Mouse (Mus musculus): ENCODE measurements around the gene Anks3. TPM values are rescaled to one million over a fixed set of nuclear protein-coding genes. Genes with fewer than 3 reads are reported as not detected.

Anks3 gene
- total and polyA plus RNA-seq, 3 experiments: 27.1 to 33.9 TPM; not detected in 1

- Histone ChIP-seq H3K9ac (ENCODE audit: control insufficient read depth, low read depth, low read length, poor library complexity, severe bottlenecking) (no peak overlapping the region), H3K4me1 (ENCODE audit: control insufficient read depth in 1 of 2, insufficient read depth in 2 of 2, low read length in 2 of 2) (peaks cover 0 to 3% of the 10 kb centered on the region in 2 experiments; a peak in 1 of 4 replicates), H3K36me3 (ENCODE audit: control insufficient read depth in 1 of 2, insufficient read depth in 2 of 2, low read length in 2 of 2) (peaks cover 0 to 5% of the 10 kb centered on the region in 2 experiments; a peak in 2 of 4 replicates), H3K9me3 (replicated peaks; ENCODE audit: insufficient read depth, low read length) (no peaks in the 10 kb centered on the region), H3K27me3 (ENCODE audit: control insufficient read depth in 1 of 2, insufficient read depth in 2 of 2, low read length in 2 of 2) (peaks cover 3 to 4% of the 10 kb centered on the region in 2 experiments; a peak in 2 of 4 replicates), H3K4me3 (ENCODE audit: control insufficient read depth in 1 of 2, insufficient read depth in 1 of 2, low read depth in 2 of 2, low read length in 2 of 2) (no peak overlapping the region), H3K27ac (ENCODE audit: control insufficient read depth, low read depth, low read length) (no peak overlapping the region), H3K79me2 (ENCODE audit: control insufficient read depth, insufficient read depth, low read length, poor library complexity) (no peaks in the 10 kb centered on the region)
- DNase-seq (ENCODE audit: low read depth, low spot score): no peak
- TF ChIP-seq MYB (IDR thresholded peaks at IDR 0.05; ENCODE audit: low read depth, low read length) (no peak), ELF1 (IDR thresholded peaks at IDR 0.05; ENCODE audit: low read depth, low read length) (no peak), SIN3A (IDR thresholded peaks at IDR 0.05; ENCODE audit: low read length) (no peak), USF1 (IDR thresholded peaks at IDR 0.05; ENCODE audit: low read depth, low read length) (no peak), CTCF (IDR thresholded peaks at IDR 0.05 in 2 of 3, conservative IDR thresholded peaks at IDR 0.05 in 1 of 3; ENCODE audit: control insufficient read depth in 1 of 3, insufficient read depth in 1 of 3, low read depth in 2 of 3, low read length in 3 of 3, poor library complexity in 1 of 3, severe bottlenecking in 1 of 3) (no peak)
Measured at GRCm38 (mm10) chr16:4998984-4999383, 35.0 kb upstream of the Anks3 start.

GRCm38 (mm10) chr16:4997553-4997952 is 33.5 kb upstream of the Anks3 start, which contains the start of gene Sept12:
Gene Sept12, minus strand, starts transcription at chr16:4997852.
- Histone ChIP-seq H3K4me3 (ENCODE audit: control insufficient read depth in 1 of 2, insufficient read depth in 1 of 2, low read depth in 2 of 2, low read length in 2 of 2) (no peak within 1 kb of the TSS), H3K27me3 (ENCODE audit: control insufficient read depth in 1 of 2, insufficient read depth in 2 of 2, low read length in 2 of 2) (peaks cover 3 to 4% of the 10 kb centered on the region in 2 experiments; a peak in 2 of 4 replicates), H3K9me3 (replicated peaks; ENCODE audit: insufficient read depth, low read length) (no peaks in the 10 kb centered on the region), H3K4me1 (ENCODE audit: control insufficient read depth in 1 of 2, insufficient read depth in 2 of 2, low read length in 2 of 2) (peaks cover 0 to 7% of the 10 kb centered on the region in 2 experiments; a peak in 1 of 4 replicates), H3K36me3 (ENCODE audit: control insufficient read depth in 1 of 2, insufficient read depth in 2 of 2, low read length in 2 of 2) (peaks cover 0 to 2% of the 10 kb centered on the region in 2 experiments; a peak in 1 of 4 replicates), H3K79me2 (ENCODE audit: control insufficient read depth, insufficient read depth, low read length, poor library complexity) (no peaks in the 10 kb centered on the region), H3K27ac (ENCODE audit: control insufficient read depth, low read depth, low read length) (no peak within 1 kb of the TSS), H3K9ac (ENCODE audit: control insufficient read depth, low read depth, low read length, poor library complexity, severe bottlenecking) (no peak within 1 kb of the TSS)
- no peak for DNase-seq (ENCODE audit: low read depth, low spot score)
- no peak for TF ChIP-seq NELFE (IDR thresholded peaks at IDR 0.05; ENCODE audit: low read depth, low read length)
- no peak for TF ChIP-seq GATA1 (IDR thresholded peaks at IDR 0.05; ENCODE audit: low read depth, low read length)
- TF ChIP-seq POLR2A (IDR thresholded peaks at IDR 0.05; ENCODE audit: control insufficient read depth in 1 of 2, insufficient read depth in 1 of 2, low read depth in 1 of 2, low read length in 2 of 2, poor library complexity in 1 of 2): no peak
- no peak for TF ChIP-seq RAD21 (IDR thresholded peaks at IDR 0.05; ENCODE audit: low read depth, low read length)
- no peak for TF ChIP-seq ZKSCAN1 (IDR thresholded peaks at IDR 0.05; ENCODE audit: low read depth, low read length)
- TF ChIP-seq USF2 (IDR thresholded peaks at IDR 0.05; ENCODE audit: borderline replicate concordance in 1 of 2, insufficient read depth in 1 of 2, low read depth in 1 of 2, low read length in 2 of 2): no peak
- TF ChIP-seq BHLHE40 (IDR thresholded peaks at IDR 0.05; ENCODE audit: borderline replicate concordance, low read depth, low read length): no peak
- no peak for TF ChIP-seq MYB (IDR thresholded peaks at IDR 0.05; ENCODE audit: low read depth, low read length)
- no peak for TF ChIP-seq TBP (IDR thresholded peaks at IDR 0.05; ENCODE audit: low read depth, low read length)
- TF ChIP-seq CHD2 (IDR thresholded peaks at IDR 0.05; ENCODE audit: low read length): no peak
- TF ChIP-seq ZNF384 (IDR thresholded peaks at IDR 0.05; ENCODE audit: low read depth, low read length): no peak

DNA sequence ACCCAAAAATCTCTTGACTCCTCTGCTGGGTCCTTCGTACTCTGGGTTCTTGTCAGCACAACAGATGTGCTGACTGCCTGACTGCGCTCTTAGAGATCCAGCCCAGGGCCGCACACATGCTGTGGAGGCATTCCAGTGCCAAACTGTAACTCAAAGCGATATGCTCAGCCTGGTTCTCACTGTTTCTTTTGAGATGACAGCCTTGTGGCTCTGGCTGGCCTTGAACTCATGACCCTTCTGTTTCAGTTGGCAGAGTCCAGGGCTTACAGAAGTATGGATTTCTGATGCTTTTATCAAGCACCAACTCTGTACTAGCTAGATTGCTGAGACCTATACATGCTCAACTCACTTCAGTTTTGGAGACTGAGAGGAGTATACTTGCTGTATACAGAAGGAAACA is 29.3 kb upstream of the Anks3 start:
- H3K4me3 ChIP-seq (ENCODE audit: control insufficient read depth in 1 of 2, insufficient read depth in 1 of 2, low read depth in 2 of 2, low read length in 2 of 2): no peak overlapping the region
- 0 out of 4 replicates have a peak, but pooled peaks cover 0 to 4% of the 10 kb centered on the region in 2 experiments for H3K4me1 ChIP-seq (ENCODE audit: control insufficient read depth in 1 of 2, insufficient read depth in 2 of 2, low read length in 2 of 2)
- no peak for TF ChIP-seq HCFC1 (IDR thresholded peaks at IDR 0.05; ENCODE audit: low read depth, low read length)
- no peak for TF ChIP-seq NELFE (IDR thresholded peaks at IDR 0.05; ENCODE audit: low read depth, low read length)
- TF ChIP-seq ZC3H11A (IDR thresholded peaks at IDR 0.05; ENCODE audit: low read depth, low read length): no peak
- TF ChIP-seq POLR2AphosphoS2 (IDR thresholded peaks at IDR 0.05; ENCODE audit: low read length): no peak
- TF ChIP-seq USF1 (IDR thresholded peaks at IDR 0.05; ENCODE audit: low read depth, low read length): no peak
- no peak for TF ChIP-seq TCF12 (IDR thresholded peaks at IDR 0.05; ENCODE audit: low read depth, low read length)
- TF ChIP-seq MEF2A (IDR thresholded peaks at IDR 0.05; ENCODE audit: extremely low read depth, insufficient replicate concordance, low read depth, low read length, poor library complexity, severe bottlenecking): no peak
- TF ChIP-seq CTCF (IDR thresholded peaks at IDR 0.05 in 2 of 3, conservative IDR thresholded peaks at IDR 0.05 in 1 of 3; ENCODE audit: control insufficient read depth in 1 of 3, insufficient read depth in 1 of 3, low read depth in 2 of 3, low read length in 3 of 3, poor library complexity in 1 of 3, severe bottlenecking in 1 of 3): no peak
- no peak for TF ChIP-seq UBTF (IDR thresholded peaks at IDR 0.05; ENCODE audit: borderline replicate concordance, insufficient read depth, low read depth, low read length)
- TF ChIP-seq EP300 (IDR thresholded peaks at IDR 0.05; ENCODE audit: low read depth in 1 of 2, low read length in 2 of 2): no peak
- no peak for TF ChIP-seq SMC3 (IDR thresholded peaks at IDR 0.05; ENCODE audit: low read depth, low read length)
- no peaks in the 10 kb centered on the region for H3K9me3 ChIP-seq (replicated peaks; ENCODE audit: insufficient read depth, low read length)
- H3K9ac ChIP-seq (ENCODE audit: control insufficient read depth, low read depth, low read length, poor library complexity, severe bottlenecking): no peak overlapping the region
- no peaks in the 10 kb centered on the region for H3K36me3 ChIP-seq (ENCODE audit: control insufficient read depth in 1 of 2, insufficient read depth in 2 of 2, low read length in 2 of 2)
- H3K79me2 ChIP-seq (ENCODE audit: control insufficient read depth, insufficient read depth, low read length, poor library complexity): no peaks in the 10 kb centered on the region
- H3K27ac ChIP-seq (ENCODE audit: control insufficient read depth, low read depth, low read length): no peak overlapping the region
- peaks cover 0 to 2% of the 10 kb centered on the region in 2 experiments; a peak in 3 of 4 replicates for H3K27me3 ChIP-seq (ENCODE audit: control insufficient read depth in 1 of 2, insufficient read depth in 2 of 2, low read length in 2 of 2)
- DNase-seq (ENCODE audit: low read depth, low spot score): no peak
